Mouse (Mus musculus) heart, adult 8-10 months (tissue): Measurements from ENCODE around the gene Efna5. TPM values are rescaled to one million over a fixed set of nuclear protein-coding genes. Genes with fewer than 3 reads are reported as not detected.

ENCODE experiments used
- DNase-seq: peaks from one replicate; pipeline ENCODE4 v3.0.0; 2022; ENCODE audit warnings: low spot score
- total RNA-seq, 4 experiments: library from RNA; stranded (reverse); gene quantifications; 2 replicates each; pipeline ENCODE4 v1.2.4; 2022

The Efna5 gene
- total RNA-seq, 4 experiments from 2014 or later = 17.4 to 20.1 (median 19.1) TPM

DNA sequence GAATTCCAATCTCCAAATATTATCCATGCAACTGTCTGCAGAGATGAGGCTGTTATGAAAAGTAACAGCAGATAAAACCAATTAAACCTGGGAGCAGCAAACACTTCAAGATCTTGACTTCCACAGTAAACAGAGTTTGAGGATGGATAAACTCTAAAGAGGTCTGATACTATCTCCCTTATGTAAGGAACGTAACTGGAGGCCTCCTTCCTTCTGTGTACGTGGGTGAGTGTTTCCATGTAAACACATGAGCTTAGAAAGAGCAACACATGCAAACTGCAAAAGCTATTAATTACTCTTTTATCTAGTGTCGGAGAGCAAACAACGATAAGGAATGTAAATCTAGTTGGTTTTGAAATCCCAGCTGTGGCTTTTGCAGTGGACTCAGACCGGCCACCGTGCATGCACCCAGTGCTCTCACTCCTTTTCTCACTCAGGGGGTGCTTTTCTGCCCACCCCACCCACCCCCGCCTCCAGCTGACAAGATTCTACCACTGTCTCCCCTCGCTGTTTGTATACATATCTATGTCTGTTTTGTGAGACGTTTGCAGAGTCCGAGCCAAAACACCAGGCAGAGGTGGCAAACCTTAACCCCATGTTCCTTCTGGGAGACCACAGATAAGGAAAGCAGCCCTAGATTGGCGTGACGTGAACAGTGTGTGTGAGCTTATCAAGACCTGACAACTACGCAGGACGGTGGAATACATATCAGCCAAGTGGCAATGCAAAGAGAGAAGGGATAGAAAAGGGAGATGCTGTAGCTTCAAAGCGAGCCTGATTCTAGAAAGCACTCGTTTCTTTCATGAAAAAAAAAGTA is 132.1 kb downstream of the Efna5 start:
- no peak for DNase-seq

DNA sequence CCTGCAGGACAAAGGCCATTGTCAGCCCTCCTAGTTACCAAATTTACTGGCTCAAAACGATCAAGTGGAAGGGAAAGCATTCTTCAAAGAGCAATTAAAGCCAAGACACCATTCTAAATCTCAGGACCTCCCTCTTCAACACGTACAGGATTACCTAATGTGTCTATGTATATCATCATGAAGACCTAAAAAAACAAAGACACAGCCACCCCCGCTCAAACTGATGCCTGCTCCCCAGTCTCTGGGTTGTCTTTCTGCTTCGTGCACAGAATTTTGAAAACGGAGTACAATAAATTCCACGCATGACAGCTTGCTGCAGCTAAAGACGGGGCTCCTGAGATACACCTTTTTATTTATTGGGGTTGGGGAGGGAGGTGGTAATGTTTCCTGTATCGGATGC is 133.7 kb downstream of the Efna5 start:
- no peak for DNase-seq

DNA sequence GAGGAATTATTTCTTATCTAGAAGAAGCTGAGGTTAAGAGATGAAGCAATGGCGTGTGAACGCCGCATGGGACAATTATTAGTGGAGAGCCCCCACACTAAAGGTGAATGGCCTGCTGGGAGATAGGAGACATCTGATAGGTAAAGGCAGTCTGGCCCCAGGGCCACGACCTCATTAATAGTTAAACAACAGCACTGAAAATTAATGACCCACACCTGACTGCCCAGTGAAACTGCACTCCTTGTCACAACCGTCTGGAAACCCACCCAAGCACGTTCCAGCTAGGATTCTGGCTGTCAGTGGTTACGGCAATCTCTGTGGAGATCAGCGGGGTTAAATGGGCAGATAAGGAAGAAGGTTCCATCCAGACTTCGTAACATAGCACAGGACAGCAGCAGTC is 134.3 kb downstream of the Efna5 start:
- no peak for DNase-seq

DNA sequence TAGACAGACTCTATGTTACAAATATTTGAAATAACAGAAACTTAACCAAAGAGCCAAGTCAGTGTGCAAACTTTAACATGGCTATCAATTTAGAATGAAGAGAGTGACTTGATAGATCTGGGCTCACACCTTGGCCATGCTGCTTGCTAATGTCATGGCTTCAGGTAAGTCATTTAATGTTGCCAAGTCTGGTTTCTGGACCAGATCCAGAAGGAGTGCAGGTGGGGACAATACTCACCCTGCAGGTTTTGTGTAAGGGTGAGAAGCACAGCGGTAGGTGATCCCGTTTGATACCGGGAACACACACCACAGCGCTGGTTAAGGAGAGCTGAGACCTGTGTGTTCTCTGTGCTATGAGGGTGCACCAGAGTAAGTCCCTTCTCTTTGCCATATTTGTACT is 135.8 kb downstream of the Efna5 start:
- no peak for DNase-seq

DNA sequence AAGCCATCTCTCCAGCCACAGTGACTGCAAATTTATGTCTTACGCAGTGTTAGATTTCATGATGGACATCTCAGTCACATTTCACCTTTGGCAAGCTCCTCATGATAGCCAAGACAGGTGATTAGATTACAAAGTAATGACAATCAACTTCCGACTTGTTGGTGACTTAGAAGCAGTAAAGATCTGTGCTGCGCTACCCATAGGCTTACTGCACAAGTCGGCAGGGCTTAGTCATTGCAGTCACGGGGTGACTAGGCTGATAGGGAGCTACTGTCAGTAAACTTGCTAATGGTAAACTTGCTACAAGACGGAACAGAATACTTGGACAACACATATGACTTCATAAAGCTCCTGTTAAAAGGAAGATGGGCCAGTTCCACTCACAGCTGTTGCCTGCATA is 136.9 kb downstream of the Efna5 start:
- DNase-seq = no peak

DNA sequence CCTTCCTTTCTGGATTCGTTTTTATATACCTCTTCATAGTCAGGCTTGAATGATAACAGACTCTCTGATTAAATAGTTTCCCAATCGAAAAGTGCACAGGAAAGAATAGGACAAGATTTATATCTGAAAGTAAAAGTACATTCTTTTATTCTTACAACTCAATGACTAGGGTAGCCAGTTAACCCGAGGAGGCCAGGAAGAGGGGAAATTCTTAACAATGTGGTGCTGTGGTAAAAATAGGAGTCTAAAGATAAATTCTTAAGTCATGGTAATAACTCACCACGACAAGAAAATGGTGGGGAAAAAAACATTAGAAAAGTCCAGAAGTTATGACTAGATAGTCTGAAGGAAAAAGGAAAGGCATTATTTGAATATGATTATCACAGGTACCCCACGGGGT is 139.4 kb downstream of the Efna5 start:
- no peak for DNase-seq

DNA sequence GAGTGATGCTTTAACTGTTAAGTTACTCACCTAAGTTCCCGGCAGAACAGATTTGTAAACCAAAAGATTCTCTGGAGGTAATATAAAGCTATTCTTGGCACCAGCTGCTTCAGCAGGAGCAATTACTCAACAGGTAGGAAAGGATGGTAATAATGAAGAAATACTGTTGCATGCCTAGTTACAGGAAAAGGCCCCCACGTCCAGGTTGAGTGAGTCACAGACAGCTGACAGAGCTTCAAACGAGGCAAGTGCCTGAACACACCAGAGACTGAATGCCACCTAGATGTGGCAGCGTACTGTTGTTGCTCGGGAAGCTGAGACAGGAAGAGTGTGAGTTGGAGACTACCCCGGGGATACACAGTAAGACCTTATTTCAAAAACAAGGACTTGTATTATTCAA is 140.1 kb downstream of the Efna5 start:
- no peak for DNase-seq

DNA sequence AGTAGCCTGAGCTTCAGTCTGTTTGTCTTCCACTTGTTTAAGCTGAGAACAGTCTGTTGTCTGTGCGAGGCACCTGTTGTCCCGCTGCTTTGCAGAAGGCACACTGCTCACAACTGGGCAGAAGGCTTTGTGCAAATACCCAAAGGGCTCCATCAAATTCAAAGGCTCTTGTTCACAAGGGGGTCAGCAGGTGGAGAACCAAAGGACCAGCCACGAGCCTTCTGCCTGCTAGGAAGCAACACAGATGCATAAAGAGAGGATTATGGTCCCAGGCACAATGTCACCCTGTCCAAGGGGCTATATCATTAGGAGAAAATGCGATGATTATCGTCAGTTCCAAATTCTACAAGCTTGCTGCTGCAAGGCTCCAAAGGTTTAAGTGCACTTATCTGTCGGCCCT is 141.1 kb downstream of the Efna5 start:
- no peak for DNase-seq

DNA sequence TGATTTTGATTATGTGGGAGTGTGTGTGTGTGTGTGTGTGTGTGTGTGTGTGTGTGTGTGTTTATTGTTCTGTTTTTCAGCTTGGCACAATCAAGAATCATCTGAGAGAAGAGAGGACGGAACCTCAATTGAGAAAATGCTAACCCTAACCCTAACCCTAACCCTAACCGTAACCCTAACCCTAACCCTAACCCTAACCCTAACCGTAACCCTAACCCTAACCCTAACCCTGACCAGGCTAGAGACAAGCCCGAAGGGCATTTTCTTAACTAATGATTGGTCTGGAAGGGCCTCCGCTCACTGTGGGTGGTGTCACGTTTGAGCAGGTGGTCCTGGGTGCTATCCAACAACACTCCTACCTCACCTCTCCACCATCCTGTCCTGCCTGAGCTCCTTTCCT is 143.7 kb downstream of the Efna5 start:
- DNase-seq = no peak

DNA sequence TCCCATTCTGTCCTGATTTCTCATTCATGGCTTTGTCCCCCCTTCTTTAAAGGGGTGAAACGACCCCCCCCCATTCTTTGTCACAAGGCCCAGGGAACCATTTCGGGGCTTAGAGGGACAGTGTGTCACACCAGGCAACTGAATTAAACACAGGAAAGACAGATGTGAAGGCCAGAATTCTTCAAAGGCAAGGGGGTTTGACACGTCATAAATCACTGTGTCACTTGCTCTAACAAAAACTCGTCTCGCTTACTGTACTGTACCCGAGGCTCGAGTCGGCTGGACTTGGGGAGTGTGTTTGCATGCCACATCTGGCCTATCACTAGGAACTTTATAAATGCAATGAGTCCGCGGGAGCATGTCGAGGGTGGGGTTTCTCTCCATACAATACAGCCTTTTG is 145.2 kb downstream of the Efna5 start:
- DNase-seq = no peak

DNA sequence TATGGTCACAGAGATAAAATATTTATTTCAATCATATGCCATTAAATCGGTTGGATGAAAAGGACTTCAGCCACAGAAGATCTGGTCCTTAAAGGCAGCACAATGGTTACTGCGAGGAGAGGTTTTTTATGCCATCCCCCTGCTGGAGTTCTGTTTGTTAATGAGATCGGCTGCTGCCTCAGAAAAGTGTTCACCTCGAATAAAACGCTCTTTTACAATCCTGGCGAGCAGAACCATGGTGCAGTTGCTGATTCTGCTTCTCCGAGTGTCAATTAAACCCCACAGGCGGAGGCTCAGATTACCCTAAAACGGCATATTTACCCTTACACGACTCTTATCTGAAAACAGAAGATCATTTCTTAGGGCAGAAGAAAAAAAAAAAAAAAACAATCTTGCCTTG is 146.2 kb downstream of the Efna5 start:
- DNase-seq = no peak

DNA sequence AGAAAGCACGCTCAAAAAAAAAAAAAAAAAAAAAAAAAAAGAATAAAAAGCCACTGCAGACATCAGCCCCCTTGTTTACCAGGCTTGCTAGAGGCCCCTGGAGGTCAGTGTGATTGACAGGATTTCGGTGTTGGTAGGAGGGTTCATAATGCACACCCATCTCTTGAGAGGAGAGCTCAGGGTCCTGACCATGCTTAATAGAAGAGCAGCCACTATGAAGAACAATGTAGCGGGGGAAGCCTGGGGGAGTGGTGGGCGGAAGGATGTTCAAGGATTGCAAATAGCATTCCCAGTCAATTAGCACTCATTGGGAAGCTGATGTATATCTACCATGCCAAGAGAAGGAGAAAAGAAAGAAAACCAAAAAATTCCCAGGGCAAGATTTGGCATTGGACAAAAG is 147.1 kb downstream of the Efna5 start:
- DNase-seq = no peak

DNA sequence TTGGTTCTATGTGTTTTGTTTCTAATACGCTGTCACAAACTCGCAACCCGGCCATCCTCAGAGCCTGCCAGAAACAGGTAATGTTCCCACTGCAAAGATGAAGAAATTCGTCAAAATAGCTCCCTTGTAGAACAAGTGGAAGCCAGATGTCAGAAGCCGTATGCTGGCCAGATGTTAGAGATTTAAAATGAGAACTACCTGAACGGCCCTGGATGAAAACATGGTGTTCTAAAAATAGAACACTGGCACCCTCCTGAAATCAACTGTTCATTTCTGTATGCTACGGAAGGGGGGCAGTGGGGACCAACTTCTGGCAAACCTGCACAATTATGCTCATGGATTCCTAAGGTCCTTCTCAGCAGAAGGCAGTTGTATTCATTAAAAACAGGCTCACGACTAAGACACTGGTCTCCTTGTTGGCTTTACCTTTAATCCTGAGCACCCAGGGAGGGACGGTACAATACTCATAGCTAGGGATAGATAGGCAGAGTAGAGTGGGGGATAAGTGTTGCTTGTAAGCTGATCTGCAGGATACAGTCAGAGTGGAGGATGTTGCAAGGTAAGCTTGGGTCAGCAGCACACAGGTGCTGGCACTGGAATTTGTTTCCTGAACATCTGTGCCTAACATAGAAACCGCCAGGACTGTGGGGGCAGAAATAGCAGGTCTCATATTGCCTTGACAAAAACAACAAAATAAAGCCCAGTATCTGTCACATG is 151.2 kb downstream of the Efna5 start:
- no peak for DNase-seq

DNA sequence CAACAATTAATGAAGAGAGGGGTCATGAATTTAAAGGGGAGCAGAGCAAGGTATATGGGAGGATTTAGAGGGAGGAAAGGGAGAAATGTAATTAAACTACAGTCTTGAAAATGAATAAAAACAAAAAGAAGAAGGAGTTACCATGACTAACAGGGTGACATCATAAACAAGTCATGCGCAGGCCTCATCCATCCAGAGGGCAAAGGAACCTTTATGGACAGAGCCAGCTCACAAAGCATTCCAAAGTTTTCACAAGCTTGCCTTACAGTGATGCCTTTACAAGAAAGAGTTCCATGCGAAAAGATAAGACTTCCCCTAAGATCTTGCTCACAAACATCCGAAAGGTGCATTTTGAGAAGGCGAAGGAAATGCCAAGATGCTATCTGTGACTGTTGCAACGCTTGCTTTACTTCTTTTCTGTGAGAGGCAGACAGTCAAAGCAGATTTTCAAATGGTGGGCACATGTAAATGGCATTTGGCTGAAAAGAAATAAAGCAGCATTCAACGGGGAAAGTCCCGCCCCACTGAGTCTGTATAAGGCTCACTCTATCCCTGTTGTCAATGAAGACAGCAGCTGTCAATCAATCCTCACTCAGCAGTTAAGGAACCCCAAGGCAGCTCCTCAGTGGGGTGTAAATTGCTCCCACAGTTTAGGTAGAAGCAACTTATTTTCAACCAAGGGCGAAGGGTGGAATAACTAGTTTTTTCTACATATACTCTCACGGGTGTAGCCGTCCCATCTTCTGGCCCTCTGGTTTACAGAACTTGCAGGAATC is 152.8 kb downstream of the Efna5 start:
- DNase-seq = no peak

DNA sequence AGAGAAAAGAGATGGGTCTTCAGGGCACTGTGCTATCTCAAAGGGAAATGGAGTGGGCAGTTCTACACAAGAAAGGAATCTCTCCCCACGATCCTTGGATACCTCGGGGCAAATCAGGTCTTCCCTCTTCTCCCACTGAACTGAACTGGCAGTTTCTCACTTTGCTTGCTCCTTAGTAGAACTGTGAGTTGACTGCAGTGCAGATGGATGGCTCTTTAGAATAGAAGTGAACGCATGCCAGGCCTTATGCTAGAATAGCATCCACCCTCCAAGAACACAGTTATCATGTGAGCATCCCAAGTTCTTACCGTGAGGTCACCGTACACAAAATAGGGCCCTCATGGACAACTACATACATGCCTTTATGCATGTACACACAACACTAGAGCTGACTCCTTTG is 155.0 kb downstream of the Efna5 start:
- no peak for DNase-seq

DNA sequence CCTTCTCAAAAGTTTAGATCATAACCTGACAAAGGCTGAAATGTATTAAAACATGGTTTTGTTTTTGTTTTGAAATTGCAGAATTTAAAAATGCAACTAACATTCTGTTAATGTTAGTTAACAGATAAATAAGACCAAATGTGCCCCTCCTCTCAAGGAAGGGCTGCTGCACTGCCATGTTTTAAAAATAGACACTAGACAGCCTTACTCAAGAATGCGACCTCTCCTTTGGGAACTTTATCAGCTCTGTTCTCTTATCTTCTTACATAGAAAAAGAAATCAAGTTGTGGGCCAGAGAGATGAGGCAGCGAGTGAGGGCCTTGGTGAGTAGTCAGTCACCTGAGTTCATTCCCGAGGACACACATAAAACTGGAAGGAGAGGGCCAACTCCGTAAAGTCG is 158.2 kb downstream of the Efna5 start:
- DNase-seq = peak; percentile 11

DNA sequence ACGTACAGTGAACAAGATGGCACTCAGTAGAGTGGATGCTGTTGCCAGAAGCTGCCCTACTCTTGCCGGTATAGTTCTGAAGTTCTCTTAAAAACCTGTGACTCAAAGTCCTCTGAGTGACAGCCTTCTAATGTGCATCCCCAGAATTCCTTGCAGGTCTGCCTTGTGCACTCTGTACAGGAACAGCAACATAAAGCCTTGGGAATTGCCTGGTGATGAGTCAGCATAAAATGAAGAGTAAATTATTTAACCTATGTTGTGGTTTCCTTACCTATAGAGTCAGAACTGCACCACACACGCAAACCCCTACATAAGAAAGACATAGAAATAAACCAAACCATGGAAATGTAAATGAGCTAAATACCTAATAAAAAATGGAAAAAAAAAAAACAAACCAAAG is 159.5 kb downstream of the Efna5 start:
- DNase-seq = no peak

DNA sequence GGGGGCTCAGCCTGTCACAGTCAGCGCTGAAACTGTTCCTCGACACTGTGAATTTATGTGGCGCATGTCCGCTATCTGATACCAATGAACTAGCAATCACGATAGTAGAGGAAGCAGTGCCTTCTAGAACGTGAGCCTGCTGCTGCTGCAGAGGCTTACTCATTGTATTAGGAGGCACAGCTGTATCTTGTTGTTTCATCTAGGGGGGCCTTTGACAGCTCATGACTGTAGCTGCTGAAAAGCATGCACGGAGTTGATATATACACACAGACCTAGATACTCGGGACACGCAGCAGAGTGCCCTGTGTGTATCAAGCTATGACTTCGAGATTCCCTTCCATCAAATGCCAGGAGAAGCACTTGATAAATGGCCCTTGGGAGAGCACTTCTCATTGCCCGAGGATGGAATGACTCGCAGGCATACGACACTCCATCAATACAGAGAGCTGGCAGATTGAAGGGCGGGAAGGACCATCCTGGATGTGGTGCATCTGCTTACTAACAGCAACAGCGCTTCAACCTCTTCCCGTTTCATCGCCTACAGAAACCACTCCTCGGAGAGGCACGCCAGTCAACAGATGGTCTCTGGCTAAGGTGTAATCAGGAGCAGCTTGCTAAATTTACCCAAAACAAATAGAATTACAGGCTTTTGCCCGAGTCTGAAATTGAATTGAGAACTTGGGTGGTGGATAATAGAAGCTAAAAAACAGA is 160.2 kb downstream of the Efna5 start:
- DNase-seq = no peak

DNA sequence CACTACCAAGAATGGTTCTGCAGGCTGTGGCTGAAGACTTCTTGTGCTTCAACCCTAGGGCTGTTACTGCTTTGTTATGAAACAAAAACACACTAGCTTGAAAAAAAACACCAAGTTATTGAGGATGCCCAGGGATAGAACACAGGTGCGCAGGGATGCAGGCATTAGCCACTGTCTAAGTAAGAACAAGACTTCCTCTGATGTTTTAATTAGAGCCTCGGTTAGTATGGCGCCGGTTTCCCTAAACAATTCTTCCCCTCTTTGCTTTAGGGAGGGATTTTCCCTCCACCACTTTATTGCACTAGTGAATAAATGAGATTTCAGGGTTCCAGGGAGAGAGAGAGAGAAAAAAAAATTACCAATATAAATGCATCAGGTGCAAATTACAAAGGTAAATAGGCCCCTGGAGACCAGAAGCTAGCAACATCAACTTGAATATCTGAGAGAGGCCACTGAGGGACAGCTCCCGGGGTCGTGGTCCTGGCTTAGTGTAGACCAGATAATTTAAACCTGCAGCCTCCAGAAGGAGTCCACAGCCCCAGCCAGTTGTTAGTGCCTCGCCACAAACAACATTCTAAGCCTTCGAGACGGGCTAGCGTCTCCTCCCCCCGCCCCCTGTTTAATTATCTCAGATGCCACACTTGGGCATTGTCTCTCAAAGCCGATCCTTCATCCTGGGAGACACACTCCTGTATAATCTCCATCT is 163.5 kb downstream of the Efna5 start:
- no peak for DNase-seq

DNA sequence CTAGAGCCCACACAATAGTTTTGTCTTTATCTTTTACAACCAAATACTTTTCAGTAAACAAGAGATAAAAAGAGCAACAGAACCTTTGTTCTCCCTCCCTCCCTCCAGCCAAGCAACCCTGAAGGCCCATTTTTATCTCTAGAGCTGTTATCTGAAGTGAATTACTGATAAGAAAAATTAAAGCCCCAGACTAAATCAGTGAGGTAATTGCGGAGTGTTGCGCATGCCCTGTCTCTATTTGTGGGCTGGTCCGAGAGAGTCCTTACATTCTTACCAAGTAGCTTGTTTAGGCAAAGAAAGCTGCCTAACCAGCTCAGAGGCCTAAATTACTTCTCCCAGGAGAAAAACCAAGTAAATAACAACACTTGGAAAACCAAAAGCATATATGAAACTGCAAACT is 167.7 kb downstream of the Efna5 start:
- no peak for DNase-seq

DNA sequence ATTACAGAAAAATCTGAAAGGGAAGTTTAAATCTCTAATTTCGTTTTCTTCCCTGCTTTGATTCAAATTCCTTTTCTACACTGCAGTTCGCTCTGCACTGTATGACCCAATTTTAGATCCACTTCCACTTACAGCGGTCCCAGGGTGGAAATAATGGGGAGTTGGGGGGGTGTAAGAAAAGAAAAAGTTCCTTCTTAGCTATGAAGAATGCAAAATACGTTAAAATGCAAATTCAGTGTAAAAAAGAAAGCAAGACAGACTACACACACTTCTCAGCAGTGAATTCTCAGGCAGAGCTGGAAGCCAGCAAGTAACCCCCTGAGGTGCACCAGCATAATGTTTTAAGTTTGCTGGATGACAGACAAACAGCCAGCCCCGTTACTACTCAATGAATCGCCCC is 174.7 kb downstream of the Efna5 start:
- no peak for DNase-seq
